Mouse (Mus musculus): ENCODE measurements around the gene Slc1a7. TPM values are rescaled to one million over a fixed set of nuclear protein-coding genes. Genes with fewer than 3 reads are reported as not detected.

Slc1a7 gene
- total RNA-seq, 1 experiment = 0.18 TPM

GRCm38 (mm10) chr4:107998641-107999332 lies 30.7 kb downstream of the Slc1a7 start:
- no peaks in the 10 kb centered on the region for H3K36me3 ChIP-seq (ENCODE audit: control insufficient read depth, insufficient read depth, low read length, poor library complexity, severe bottlenecking)
- DNase-seq (ENCODE audit: low read depth, low spot score) = no peak
- H3K4me1 ChIP-seq (ENCODE audit: control insufficient read depth in 2 of 2, insufficient read depth in 2 of 2, low read length in 2 of 2, poor library complexity in 1 of 2) = peaks cover 2 to 7% of the 10 kb centered on the region in 2 experiments; a peak in 2 of 4 replicates
- H3K9ac ChIP-seq (ENCODE audit: insufficient read depth, low read depth, low read length, poor library complexity, severe bottlenecking) = no peak overlapping the region
- H3K9me3 ChIP-seq (ENCODE audit: control insufficient read depth, insufficient read depth, low read depth, low read length) = no peaks in the 10 kb centered on the region
- in situ Hi-C loops (cut with MboI; ENCODE audit: low sequenced_read_pairs in 2 of 2, unreplicated experiment in 2 of 2) = no loop called here
- no peak overlapping the region for H3K27ac ChIP-seq (ENCODE audit: insufficient read depth, low read depth, low read length, poor library complexity, severe bottlenecking)
- no peak overlapping the region for H3K4me3 ChIP-seq (ENCODE audit: insufficient read depth in 1 of 2, low read depth in 1 of 2, low read length in 2 of 2, poor library complexity in 1 of 2, severe bottlenecking in 1 of 2)
- TF ChIP-seq ZC3H11A (IDR thresholded peaks at IDR 0.05; ENCODE audit: borderline replicate concordance, low read depth, low read length) = no peak
- no peak for TF ChIP-seq HCFC1 (IDR thresholded peaks at IDR 0.05; ENCODE audit: borderline replicate concordance, insufficient read depth, low read length)
- TF ChIP-seq CHD2 (IDR thresholded peaks at IDR 0.05; ENCODE audit: low read depth, low read length) = no peak
- TF ChIP-seq ZNF384 (IDR thresholded peaks at IDR 0.05; ENCODE audit: low read depth, low read length) = no peak
- TF ChIP-seq MAFK (IDR thresholded peaks at IDR 0.05; ENCODE audit: insufficient read depth, low read depth, low read length) = no peak

GRCm38 (mm10) chr4:107999380-107999779 lies 31.2 kb downstream of the Slc1a7 start:
- H3K36me3 ChIP-seq (ENCODE audit: control insufficient read depth, insufficient read depth, low read length, poor library complexity, severe bottlenecking) = no peaks in the 10 kb centered on the region
- in situ Hi-C loops (cut with MboI; ENCODE audit: low sequenced_read_pairs in 2 of 2, unreplicated experiment in 2 of 2) = no loop called here
- H3K27ac ChIP-seq (ENCODE audit: insufficient read depth, low read depth, low read length, poor library complexity, severe bottlenecking) = no peak overlapping the region
- no peak for DNase-seq (ENCODE audit: low read depth, low spot score)
- H3K4me3 ChIP-seq (ENCODE audit: insufficient read depth in 1 of 2, low read depth in 1 of 2, low read length in 2 of 2, poor library complexity in 1 of 2, severe bottlenecking in 1 of 2) = no peak overlapping the region
- H3K9me3 ChIP-seq (ENCODE audit: control insufficient read depth, insufficient read depth, low read depth, low read length) = no peaks in the 10 kb centered on the region
- peaks cover 2 to 7% of the 10 kb centered on the region in 2 experiments; a peak in 2 of 4 replicates for H3K4me1 ChIP-seq (ENCODE audit: control insufficient read depth in 2 of 2, insufficient read depth in 2 of 2, low read length in 2 of 2, poor library complexity in 1 of 2)
- TF ChIP-seq CHD2 (IDR thresholded peaks at IDR 0.05; ENCODE audit: low read depth, low read length) (no peak), HCFC1 (IDR thresholded peaks at IDR 0.05; ENCODE audit: borderline replicate concordance, insufficient read depth, low read length) (no peak), MAFK (IDR thresholded peaks at IDR 0.05; ENCODE audit: insufficient read depth, low read depth, low read length) (no peak), ZNF384 (IDR thresholded peaks at IDR 0.05; ENCODE audit: low read depth, low read length) (no peak), ZC3H11A (IDR thresholded peaks at IDR 0.05; ENCODE audit: borderline replicate concordance, low read depth, low read length) (no peak)
- no peak overlapping the region for H3K9ac ChIP-seq (ENCODE audit: insufficient read depth, low read depth, low read length, poor library complexity, severe bottlenecking)

- Histone ChIP-seq H3K9ac (ENCODE audit: insufficient read depth, low read depth, low read length, poor library complexity, severe bottlenecking) (no peak overlapping the region), H3K4me1 (ENCODE audit: control insufficient read depth in 2 of 2, insufficient read depth in 2 of 2, low read length in 2 of 2, poor library complexity in 1 of 2) (peaks cover 0 to 4% of the 10 kb centered on the region in 2 experiments; a peak in 1 of 4 replicates), H3K9me3 (ENCODE audit: control insufficient read depth, insufficient read depth, low read depth, low read length) (no peaks in the 10 kb centered on the region), H3K27ac (ENCODE audit: insufficient read depth, low read depth, low read length, poor library complexity, severe bottlenecking) (no peak overlapping the region), H3K4me3 (ENCODE audit: insufficient read depth in 1 of 2, low read depth in 1 of 2, low read length in 2 of 2, poor library complexity in 1 of 2, severe bottlenecking in 1 of 2) (no peak overlapping the region), H3K36me3 (ENCODE audit: control insufficient read depth, insufficient read depth, low read length, poor library complexity, severe bottlenecking) (no peaks in the 10 kb centered on the region)
- DNase-seq (ENCODE audit: low read depth, low spot score) = no peak
- in situ Hi-C loops (cut with MboI; ENCODE audit: low sequenced_read_pairs in 2 of 2, unreplicated experiment in 2 of 2) = no loop called here
- TF ChIP-seq HCFC1 (IDR thresholded peaks at IDR 0.05; ENCODE audit: borderline replicate concordance, insufficient read depth, low read length) = no peak
- TF ChIP-seq MAFK (IDR thresholded peaks at IDR 0.05; ENCODE audit: insufficient read depth, low read depth, low read length) = no peak
- TF ChIP-seq ZNF384 (IDR thresholded peaks at IDR 0.05; ENCODE audit: low read depth, low read length) = no peak
- TF ChIP-seq CHD2 (IDR thresholded peaks at IDR 0.05; ENCODE audit: low read depth, low read length) = no peak
- TF ChIP-seq ZC3H11A (IDR thresholded peaks at IDR 0.05; ENCODE audit: borderline replicate concordance, low read depth, low read length) = no peak
These were observed 37.2 kb downstream of the Slc1a7 start for GRCm38 (mm10) chr4:108005328-108005727.

- Histone ChIP-seq H3K4me1 (ENCODE audit: control insufficient read depth in 2 of 2, insufficient read depth in 2 of 2, low read length in 2 of 2, poor library complexity in 1 of 2) (no peaks in the 10 kb centered on the region), H3K27ac (ENCODE audit: insufficient read depth, low read depth, low read length, poor library complexity, severe bottlenecking) (no peak overlapping the region), H3K4me3 (ENCODE audit: insufficient read depth in 1 of 2, low read depth in 1 of 2, low read length in 2 of 2, poor library complexity in 1 of 2, severe bottlenecking in 1 of 2) (no peak overlapping the region), H3K9me3 (ENCODE audit: control insufficient read depth, insufficient read depth, low read depth, low read length) (no peaks in the 10 kb centered on the region), H3K9ac (ENCODE audit: insufficient read depth, low read depth, low read length, poor library complexity, severe bottlenecking) (no peak overlapping the region), H3K36me3 (ENCODE audit: control insufficient read depth, insufficient read depth, low read length, poor library complexity, severe bottlenecking) (no peaks in the 10 kb centered on the region)
- no peak for DNase-seq (ENCODE audit: low read depth, low spot score)
- TF ChIP-seq HCFC1 (IDR thresholded peaks at IDR 0.05; ENCODE audit: borderline replicate concordance, insufficient read depth, low read length) = no peak
- in situ Hi-C loops (cut with MboI; ENCODE audit: low sequenced_read_pairs in 2 of 2, unreplicated experiment in 2 of 2) = no loop called here
These were observed 39.5 kb downstream of the Slc1a7 start for GRCm38 (mm10) chr4:108007532-108008103.
